Mouse (Mus musculus) mouse embryonic stem cell (cell line): ENCODE data around the gene Cnksr1.

Experiments used
- in situ Hi-C, 2 experiments: fragments of 300-500 bp; cut with MboI; formaldehyde crosslinking; loops; 1 replicate in 1 of 2; 3 replicates in 1 of 2; pipeline ENCODE4 v1.14.3; 2019 to 2020; ENCODE audit warnings: low sequenced_read_pairs in 2 of 2, low pct_unique_long_range_greater_than_20kb in 1 of 2, mixed read lengths in 1 of 2; ENCODE audit not compliant: unreplicated experiment in 1 of 2

Cnksr1 gene

DNA sequence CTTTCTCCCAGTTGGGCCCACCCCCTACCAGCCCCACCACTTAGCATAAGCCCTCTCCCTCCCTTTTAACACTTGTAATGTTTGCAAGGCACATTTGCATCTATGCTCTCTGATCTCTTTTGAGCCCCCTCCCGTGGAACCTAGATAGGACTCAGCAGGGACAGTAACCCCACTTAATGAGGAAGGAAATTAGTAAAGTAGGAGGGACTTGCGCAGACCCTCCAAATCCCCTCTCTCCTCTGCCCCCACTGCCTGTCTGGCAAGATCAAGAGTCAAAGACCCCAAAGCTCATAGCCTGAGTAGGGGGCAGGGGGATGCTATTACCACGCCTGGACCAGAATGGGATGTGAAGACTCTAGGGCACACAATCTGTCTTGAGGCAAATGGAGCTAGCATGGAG lies 16.6 kb upstream of the Cnksr1 start:
- in situ Hi-C loops = no loop called here

- in situ Hi-C loops = no loop called here
Measured at GRCm38 (mm10) chr4:134253722-134254324, 15.6 kb upstream of the Cnksr1 start, which contains the start of gene Grrp1. Grrp1 (minus strand) TSS chr4:134254106.

- in situ Hi-C loops = no loop called here
Measured at GRCm38 (mm10) chr4:134252911-134253721, 14.9 kb upstream of the Cnksr1 start.

- in situ Hi-C loops = no loop called here
Measured at GRCm38 (mm10) chr4:134252131-134252910, 14.1 kb upstream of the Cnksr1 start.

GRCm38 (mm10) chr4:134251241-134252130 lies 13.3 kb upstream of the Cnksr1 start:
- in situ Hi-C loops = no loop called here

DNA sequence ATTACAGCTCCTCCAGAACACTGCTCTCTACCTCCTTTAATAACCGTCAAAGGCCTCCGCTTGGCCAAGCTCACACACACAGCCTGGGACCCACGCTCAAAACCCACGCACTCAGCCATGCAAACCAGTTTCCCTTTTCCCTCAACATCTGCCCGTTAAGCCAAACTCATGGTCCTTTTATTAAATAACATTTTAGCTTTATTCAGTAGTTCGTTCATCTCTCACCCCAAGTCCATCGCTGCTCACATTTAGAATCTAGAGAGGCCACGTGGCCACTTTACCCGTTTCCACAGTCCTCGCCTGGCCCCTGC lies 12.7 kb upstream of the Cnksr1 start:
- in situ Hi-C loops = no loop called here

DNA sequence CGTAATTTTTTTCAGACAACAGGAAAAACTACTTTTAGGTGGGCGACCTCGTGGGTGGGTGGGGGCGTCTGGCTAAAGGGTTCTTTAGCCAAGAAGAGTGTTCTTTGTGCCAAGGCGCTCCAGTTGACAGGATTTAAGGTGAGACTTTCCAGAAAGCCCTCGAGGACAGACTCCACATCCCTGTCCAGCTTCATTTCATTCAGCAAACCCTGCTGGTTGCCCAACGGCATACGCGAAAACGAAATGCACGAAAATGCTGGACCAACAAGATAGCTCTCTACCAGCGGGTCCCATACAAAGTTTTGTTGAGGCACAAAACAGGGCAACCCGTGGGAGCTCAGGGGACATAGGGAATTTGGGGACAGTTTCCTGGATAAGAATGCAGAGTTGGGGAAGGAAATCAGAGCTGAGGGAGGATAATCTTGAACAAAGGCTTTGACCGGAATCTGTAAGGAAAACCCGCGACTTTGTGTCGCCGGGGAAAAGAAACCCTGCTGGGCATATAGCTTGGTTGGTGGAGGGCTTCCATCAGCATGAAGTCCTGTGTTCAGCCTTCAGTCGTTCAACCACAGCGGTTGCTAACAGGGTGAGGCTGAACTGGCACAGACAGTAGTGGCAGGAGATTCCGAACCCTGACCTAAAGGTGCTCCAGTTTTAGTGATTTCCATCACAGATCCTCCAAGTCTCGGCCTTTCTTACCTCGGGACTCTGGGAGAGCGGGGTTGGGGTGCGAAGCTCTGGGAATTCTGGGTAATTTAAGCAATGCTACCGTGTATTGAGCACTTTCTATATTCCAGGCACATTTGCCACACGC lies 12.1 kb upstream of the Cnksr1 start:
- in situ Hi-C loops = no loop called here

DNA sequence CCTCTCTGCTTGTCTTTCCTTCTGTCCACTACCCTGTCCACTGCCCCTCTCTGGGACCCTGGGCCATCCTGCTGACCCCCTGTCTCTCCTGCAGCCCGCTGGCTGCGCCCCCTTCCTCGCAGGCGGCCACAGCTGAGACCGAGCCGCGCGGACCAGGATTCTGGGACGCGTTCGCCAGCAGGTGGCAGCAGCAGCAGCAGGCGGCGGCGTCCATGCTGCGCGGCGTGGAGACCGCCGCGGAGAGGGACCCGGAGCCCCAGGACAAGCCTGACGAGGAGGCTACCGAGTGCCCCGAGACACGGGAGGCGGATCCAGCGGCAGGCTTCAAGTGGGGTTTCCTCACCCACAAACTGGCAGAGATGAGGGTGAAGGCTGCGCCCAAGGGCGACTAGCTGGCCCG lies 11.5 kb upstream of the Cnksr1 start:
- in situ Hi-C loops = no loop called here

DNA sequence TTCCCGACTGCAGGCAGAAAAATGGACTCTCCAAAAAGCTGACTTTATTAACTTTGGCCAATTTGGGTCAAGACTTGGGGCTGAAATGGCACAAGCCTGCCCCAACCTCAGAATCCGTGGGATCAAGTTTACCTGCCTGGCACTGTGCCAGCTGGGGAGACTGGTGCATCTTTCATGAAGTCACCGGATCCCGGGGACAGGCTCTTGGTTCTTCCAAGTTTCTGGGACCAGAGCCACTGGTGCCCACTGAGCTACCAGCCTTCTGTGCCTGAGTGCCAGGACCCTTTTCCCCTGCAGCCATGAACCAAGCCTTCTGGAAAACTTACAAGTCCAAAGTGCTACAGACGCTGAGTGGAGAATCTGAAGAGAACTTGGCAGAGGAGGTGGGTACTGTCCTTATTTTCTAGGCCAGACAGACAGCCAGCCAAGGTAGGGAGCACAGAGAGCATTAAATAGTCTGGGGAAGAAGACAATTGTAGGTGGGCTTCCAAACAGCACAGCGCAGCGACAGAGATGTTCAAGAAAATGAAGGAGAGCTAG lies 8.6 kb upstream of the Cnksr1 start, which contains the start of gene Gm30191:
Gene Gm30191, plus strand, starts transcription at position 217 of the 540 bp plus-strand sequence.
- in situ Hi-C loops = no loop called here

DNA sequence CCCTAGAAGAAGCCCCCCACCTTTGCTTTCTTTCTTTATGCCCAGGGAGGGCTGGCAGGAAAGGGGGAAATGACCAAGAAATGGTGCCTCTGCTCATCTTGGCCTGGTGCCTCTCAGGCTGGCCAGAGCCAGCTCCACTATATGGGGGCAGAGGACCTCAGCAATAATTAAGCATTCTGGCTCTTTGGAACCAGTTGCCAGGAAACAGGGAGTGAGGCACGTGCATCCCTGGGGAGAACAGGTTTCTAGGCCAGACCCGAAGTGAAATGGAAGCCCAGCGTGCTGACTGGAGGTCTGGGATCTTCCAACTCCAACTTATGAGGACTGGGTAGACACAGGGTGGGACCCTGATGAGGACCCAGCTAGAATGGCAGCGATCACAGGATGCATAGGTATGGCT lies 8.1 kb upstream of the Cnksr1 start:
- in situ Hi-C loops = no loop called here

DNA sequence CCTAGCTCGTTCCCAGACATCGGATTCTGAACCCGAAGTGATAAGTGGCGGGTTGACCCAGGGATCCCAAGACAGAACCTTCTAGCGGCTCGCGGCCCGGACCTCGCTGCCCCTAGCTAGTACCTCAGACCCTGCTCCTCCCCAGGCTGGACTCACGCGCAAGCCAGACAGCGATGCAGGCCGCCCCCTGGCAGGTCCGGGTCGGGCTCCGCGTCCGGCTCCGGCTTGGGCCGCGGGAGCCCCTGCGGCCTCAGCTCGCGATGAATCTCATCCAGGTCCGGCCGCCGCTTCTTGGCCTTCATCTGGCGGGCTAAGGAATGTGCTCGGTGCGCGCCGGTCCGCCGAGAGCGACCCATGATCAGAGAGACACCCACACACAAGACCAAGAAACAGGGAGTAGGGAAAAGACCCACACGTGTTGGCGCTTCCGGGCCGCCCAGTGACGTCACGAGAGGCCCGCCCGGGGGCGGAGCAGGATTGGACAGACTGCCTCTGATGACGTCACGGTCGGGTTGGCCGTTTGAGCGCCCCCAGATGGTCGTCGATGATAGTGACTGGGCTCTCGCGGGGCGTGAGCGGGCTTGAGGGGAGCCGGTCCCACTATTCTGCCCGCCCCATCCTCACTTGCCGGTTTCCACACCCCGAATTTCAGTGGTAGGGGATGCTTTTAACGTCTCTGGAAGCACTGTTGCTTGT lies 7.1 kb upstream of the Cnksr1 start, which contains the start of gene Zfp593:
Gene Zfp593, minus strand, starts transcription at position 445 of the 696 bp plus-strand sequence.
- in situ Hi-C loops = no loop called here

DNA sequence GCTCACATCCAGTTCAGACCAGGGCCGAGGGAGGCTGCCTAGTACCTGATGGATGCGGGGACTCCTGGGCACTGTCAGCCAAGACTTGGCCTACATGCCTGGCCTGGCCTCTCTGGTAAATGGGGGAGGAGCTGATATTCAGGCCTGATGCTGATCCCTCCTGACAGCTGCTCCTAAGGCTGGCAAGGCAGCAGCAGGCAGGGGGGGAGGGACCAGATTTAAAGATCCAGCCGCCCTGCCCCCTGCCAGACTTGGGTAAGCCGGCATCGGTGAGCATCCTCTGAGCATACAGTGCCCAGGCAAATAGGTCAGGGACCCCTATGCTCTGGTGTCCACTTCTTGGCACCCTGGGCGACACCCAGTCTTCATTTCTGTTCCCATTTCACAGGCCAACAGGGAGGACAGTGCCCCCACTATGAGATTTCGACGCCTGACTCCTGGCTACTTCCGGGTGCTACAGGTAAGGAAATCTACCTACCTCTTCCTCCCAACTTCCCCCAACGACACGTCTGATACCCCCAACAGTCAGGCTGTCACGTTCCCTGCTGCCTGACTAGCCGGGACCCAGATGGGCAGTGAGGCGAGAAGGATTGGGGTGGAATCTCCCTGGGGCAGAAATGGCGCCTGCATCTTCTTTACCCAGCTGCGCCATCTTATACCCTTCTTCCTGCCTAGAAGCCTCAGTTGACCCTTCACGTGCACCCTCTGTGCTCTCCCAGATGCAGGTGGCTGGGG lies 5.5 kb upstream of the Cnksr1 start, which contains the start of gene E130218I03Rik:
Gene E130218I03Rik, plus strand, starts transcription at position 147 of the 735 bp plus-strand sequence.
- in situ Hi-C loops = no loop called here

DNA sequence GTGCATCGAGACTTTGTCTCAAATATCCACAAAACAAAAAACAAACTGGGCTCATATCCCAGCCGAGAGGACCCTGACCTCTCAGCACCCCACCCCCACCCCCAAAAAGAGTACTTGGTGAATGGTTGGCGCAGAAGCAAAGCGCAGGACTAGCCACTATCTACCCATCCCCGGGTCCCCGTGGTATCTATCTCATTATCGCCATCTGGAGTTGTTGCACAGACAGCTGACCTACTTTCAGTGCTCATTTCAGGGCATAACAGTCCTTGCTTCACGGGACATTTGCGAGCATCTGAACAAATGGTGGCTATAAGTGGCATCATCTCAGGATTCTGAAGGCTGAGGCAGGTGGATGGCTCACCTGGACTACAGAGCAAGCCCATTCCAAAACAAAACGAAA lies 487 bp upstream of the Cnksr1 start:
- in situ Hi-C loops = no loop called here

DNA sequence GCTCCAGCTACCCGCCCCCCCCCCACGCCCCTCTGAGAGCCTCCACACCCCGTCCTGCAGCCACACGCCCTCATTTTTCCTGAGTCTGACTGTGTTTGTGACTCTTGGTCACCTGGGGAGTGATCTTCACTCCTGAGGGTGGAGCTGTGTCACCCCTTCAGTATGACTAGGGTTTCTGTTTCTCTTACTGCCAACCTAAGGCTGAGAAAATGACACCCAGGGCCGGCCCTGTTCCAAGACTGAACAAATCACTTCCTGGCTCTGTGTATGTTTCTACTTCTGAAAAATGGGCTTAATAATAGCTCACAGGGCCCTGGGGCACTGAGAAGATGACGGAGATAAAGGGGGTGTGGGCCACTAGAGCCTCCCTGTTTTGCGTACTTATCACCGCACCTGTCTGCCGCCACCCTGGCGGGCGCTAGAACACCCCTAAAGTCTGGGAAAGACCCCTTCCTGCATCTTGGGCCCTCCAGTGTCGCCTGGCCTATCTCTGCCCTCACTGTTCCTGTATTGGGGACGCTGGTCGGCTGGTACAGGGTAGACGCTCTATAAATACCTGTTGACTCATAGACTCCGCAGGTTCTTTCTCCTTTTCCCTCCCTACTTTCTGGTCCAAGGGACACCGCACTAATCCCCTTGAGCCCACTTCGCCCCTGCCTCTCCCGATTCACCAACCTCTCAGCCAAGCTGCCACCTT lies 469 bp downstream of the Cnksr1 start:
- in situ Hi-C loops = no loop called here

GRCm38 (mm10) chr4:134234876-134235275 lies 3.3 kb downstream of the Cnksr1 start:
- in situ Hi-C loops = no loop called here

DNA sequence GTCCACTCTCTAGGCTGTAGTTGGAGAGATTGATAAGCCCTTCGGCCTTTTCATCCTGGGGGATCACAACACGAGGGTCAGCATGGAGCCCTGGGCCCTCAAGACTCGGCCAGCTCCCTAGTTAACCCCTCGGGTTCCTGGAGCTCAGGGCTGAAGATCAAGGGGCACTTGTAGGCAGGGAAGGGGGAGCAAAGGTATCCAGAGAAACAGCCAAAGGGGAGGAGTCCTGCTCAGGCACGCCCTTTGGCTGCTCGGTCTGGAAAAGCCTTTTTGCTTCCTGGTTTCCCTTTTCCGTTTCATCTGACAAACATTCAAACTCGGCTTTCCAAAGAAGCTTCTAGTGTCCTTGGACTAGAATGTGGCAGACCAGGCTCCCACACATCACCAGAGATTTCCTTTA lies 7.8 kb downstream of the Cnksr1 start:
- in situ Hi-C loops = no loop called here
